Mouse (Mus musculus) thymus, adult 2 months (tissue): ENCODE data around the gene Cbarp. TPM values are rescaled to one million over a fixed set of nuclear protein-coding genes. Genes with fewer than 3 reads are reported as not detected.

Experiments
- DNase-seq: peaks from one replicate; pipeline ENCODE4 v3.0.0; 2021
- H3K27ac ChIP-seq: fragments of 200-500 bp; 2 replicates; pipeline ENCODE4 v1.5.1; 2012; ENCODE audit warnings: low read length, control low read depth; ENCODE audit not compliant: control insufficient read depth, insufficient read depth
- H3K27me3 ChIP-seq: fragments of 200-500 bp; 2 replicates; pipeline ENCODE4 v1.6.1; 2012; ENCODE audit warnings: mild to moderate bottlenecking, low read length, moderate library complexity, mixed read lengths; ENCODE audit not compliant: control insufficient read depth, insufficient read depth
- H3K36me3 ChIP-seq: fragments of 200-500 bp; 2 replicates; pipeline ENCODE4 v1.6.1; 2012; ENCODE audit warnings: mild to moderate bottlenecking, low read length, moderate library complexity; ENCODE audit not compliant: control insufficient read depth, insufficient read depth
- H3K4me1 ChIP-seq: fragments of 200-500 bp; replicated peaks from 2 replicates; pipeline ENCODE4 v1.6.1; 2012; ENCODE audit warnings: low read length; ENCODE audit not compliant: control insufficient read depth, insufficient read depth
- H3K4me3 ChIP-seq: fragments of 200-500 bp; 2 replicates; pipeline ENCODE4 v1.5.1; 2012; ENCODE audit warnings: mild to moderate bottlenecking, low read length, control low read depth, moderate library complexity; ENCODE audit not compliant: control insufficient read depth, insufficient read depth
- CTCF ChIP-seq: fragments of 200-500 bp; IDR thresholded peaks from 2 replicates; pipeline ENCODE4 v1.5.1; 2012; ENCODE audit warnings: mild to moderate bottlenecking, control low read depth, low read length, moderate library complexity, borderline replicate concordance; ENCODE audit not compliant: control insufficient read depth, poor library complexity, insufficient read depth; ENCODE audit errors: extremely low read depth
- POLR2A ChIP-seq: fragments of 200-500 bp; IDR thresholded peaks from 2 replicates; pipeline ENCODE4 v1.6.1; 2012; ENCODE audit warnings: mild to moderate bottlenecking, low read length, control low read depth, moderate library complexity; ENCODE audit not compliant: control insufficient read depth, poor library complexity, insufficient read depth; ENCODE audit errors: extremely low read depth
- WGBS: fragments of 180-500 bp; shearing (Covaris S2); methylation state at CpG from one replicate; pipeline ENCODE4 v1.1.7; 2018; 5-methylcytosine and 5-hydroxymethylcytosine counted together
- polyA plus RNA-seq: library from polyadenylated mRNA; depleted of rRNA; stranded (reverse); fragments of >200 nt; gene quantifications from 2 replicates; pipeline ENCODE4 v1.2.3, GENCODE M21; 2012; rRNA removed

Gene Cbarp
- polyA plus RNA-seq, 1 experiment, result 34.0 TPM

GRCm38 (mm10) chr10:80081075-80081474 lies 59.6 kb downstream of the Cbarp start:
- no peak for TF ChIP-seq CTCF
- no peak for TF ChIP-seq POLR2A
- H3K4me1 ChIP-seq, result peaks cover under 1% of the 10 kb centered on the region
- no peak for DNase-seq
- H3K27me3 ChIP-seq, result no peaks in the 10 kb centered on the region
- no peak overlapping the region for H3K4me3 ChIP-seq
- H3K27ac ChIP-seq, result no peak overlapping the region
- peaks cover 47% of the 10 kb centered on the region for H3K36me3 ChIP-seq
- 86% methylated on average over 3 of the region's 3 CpGs for WGBS

Other genes with a start within 250 kb of the Cbarp start
- gene Cfd, start 250.0 kb downstream of the Cbarp start, polyA plus RNA-seq, result 1,248 and 1,398 TPM in 2 replicates
- gene Med16, start 231.9 kb downstream of the Cbarp start, polyA plus RNA-seq, result 103 and 121 TPM in 2 replicates
- gene Gm26602, start 230.0 kb downstream of the Cbarp start, polyA plus RNA-seq, result not detected in 2 replicates
- 5.8 and 7.5 TPM in 2 replicates for gene Kiss1r, start 223.9 kb downstream of the Cbarp start, polyA plus RNA-seq
- 279 and 303 TPM in 2 replicates for gene R3hdm4, start 219.6 kb downstream of the Cbarp start, polyA plus RNA-seq
- gene Arid3a, start 213.8 kb downstream of the Cbarp start, polyA plus RNA-seq, result 12.5 and 13.5 TPM in 2 replicates
- 68.1 and 74.5 TPM in 2 replicates for gene Wdr18, start 180.7 kb downstream of the Cbarp start, polyA plus RNA-seq
- gene Grin3b, start 170.1 kb downstream of the Cbarp start, polyA plus RNA-seq, result 0.07 and 0.14 TPM in 2 replicates
- gene Tmem259, start 156.5 kb downstream of the Cbarp start, polyA plus RNA-seq, result 540 and 566 TPM in 2 replicates
- gene Cnn2, start 152.3 kb downstream of the Cbarp start, polyA plus RNA-seq, result 239 and 245 TPM in 2 replicates
- gene Abca7, start 144.3 kb downstream of the Cbarp start, polyA plus RNA-seq, result 79.5 and 83.5 TPM in 2 replicates
- 1,362 and 1,504 TPM in 2 replicates for gene Arhgap45, start 124.2 kb downstream of the Cbarp start, polyA plus RNA-seq
- 211 and 226 TPM in 2 replicates for gene Polr2e, start 101.0 kb downstream of the Cbarp start, polyA plus RNA-seq
- gene Gpx4, start 93.7 kb downstream of the Cbarp start, polyA plus RNA-seq, result 517 and 598 TPM in 2 replicates
- 127 and 138 TPM in 2 replicates for gene Sbno2, start 35.3 kb downstream of the Cbarp start, polyA plus RNA-seq
- gene Stk11, start 25.0 kb downstream of the Cbarp start, polyA plus RNA-seq, result 265 and 270 TPM in 2 replicates
- gene Atp5d, start 2.2 kb downstream of the Cbarp start, polyA plus RNA-seq, result 1,163 and 1,361 TPM in 2 replicates
- 342 and 374 TPM in 2 replicates for gene Midn, start 7.4 kb upstream of the Cbarp start, polyA plus RNA-seq
- 173 and 193 TPM in 2 replicates for gene Cirbp, start 25.1 kb upstream of the Cbarp start, polyA plus RNA-seq
- 11.1 and 14.8 TPM in 2 replicates for gene 1600002K03Rik, start 32.1 kb upstream of the Cbarp start, polyA plus RNA-seq
- 3.1 and 3.6 TPM in 2 replicates for gene Efna2, start 38.6 kb upstream of the Cbarp start, polyA plus RNA-seq
- gene Mum1, start 85.6 kb upstream of the Cbarp start, polyA plus RNA-seq, result 111 and 113 TPM in 2 replicates
- gene Ndufs7, start 108.3 kb upstream of the Cbarp start, polyA plus RNA-seq, result 531 and 647 TPM in 2 replicates
- gene Gamt, start 120.2 kb upstream of the Cbarp start, polyA plus RNA-seq, result 6.0 and 6.4 TPM in 2 replicates
- 134 and 166 TPM in 2 replicates for gene Dazap1, start 120.7 kb upstream of the Cbarp start, polyA plus RNA-seq
- 2,172 and 2,371 TPM in 2 replicates for gene Rps15, start 151.6 kb upstream of the Cbarp start, polyA plus RNA-seq
- 0.40 and 0.57 TPM in 2 replicates for gene Apc2, start 155.1 kb upstream of the Cbarp start, polyA plus RNA-seq
- gene 2310011J03Rik, start 179.7 kb upstream of the Cbarp start, polyA plus RNA-seq, result 78.9 and 93.8 TPM in 2 replicates
- 11.7 and 14.1 TPM in 2 replicates for gene Pcsk4, start 188.7 kb upstream of the Cbarp start, polyA plus RNA-seq
- 2.0 and 3.5 TPM in 2 replicates for gene Reep6, start 189.1 kb upstream of the Cbarp start, polyA plus RNA-seq
- gene Adamtsl5, start 207.6 kb upstream of the Cbarp start, polyA plus RNA-seq, result 4.6 and 9.0 TPM in 2 replicates
- 0.17 and 0.22 TPM in 2 replicates for gene Plk5, start 215.6 kb upstream of the Cbarp start, polyA plus RNA-seq
- 34.9 and 38.2 TPM in 2 replicates for gene Mex3d, start 246.8 kb upstream of the Cbarp start, polyA plus RNA-seq